Mouse (Mus musculus) bone marrow, adult 2 months (tissue): ENCODE data around the gene Degs1. TPM values are rescaled to one million over a fixed set of nuclear protein-coding genes. Genes with fewer than 3 reads are reported as not detected.
"Not testable (repeated sequence)": the region's sequence is repeated elsewhere in the genome, so short reads cannot be mapped to it uniquely, and the experiment has no call there.

Experiments
- H3K27ac ChIP-seq: fragments of 200-500 bp; 2 replicates; pipeline ENCODE4 v1.5.1; 2012; ENCODE audit warnings: low read depth, mild to moderate bottlenecking, control low read depth, inconsistent platforms, low read length; ENCODE audit not compliant: control insufficient read depth, poor library complexity, insufficient read depth
- H3K4me1 ChIP-seq: fragments of 200-500 bp; 2 replicates; pipeline ENCODE4 v1.6.1; 2011; ENCODE audit warnings: low read length; ENCODE audit not compliant: control insufficient read depth, insufficient read depth
- H3K4me3 ChIP-seq: fragments of 200-500 bp; replicated peaks from 2 replicates; pipeline ENCODE3; 2011; ENCODE audit warnings: mild to moderate bottlenecking, low read depth, low read length, control low read depth; ENCODE audit not compliant: control insufficient read depth
- CTCF ChIP-seq: fragments of 200-500 bp; IDR thresholded peaks from 2 replicates; pipeline ENCODE4 v1.5.1; 2011; ENCODE audit warnings: low read length, control low read depth; ENCODE audit not compliant: control insufficient read depth, insufficient read depth
- POLR2A ChIP-seq: fragments of 200-500 bp; IDR thresholded peaks from 2 replicates; pipeline ENCODE4 v1.6.1; 2011; ENCODE audit warnings: low read depth, mild to moderate bottlenecking, control low read depth, low read length, borderline replicate concordance; ENCODE audit not compliant: control insufficient read depth
- WGBS: fragments of 180-500 bp; shearing (Covaris S2); methylation state at CpG from one replicate; pipeline ENCODE4 v1.1.7; 2018; 5-methylcytosine and 5-hydroxymethylcytosine counted together
- polyA plus RNA-seq: library from polyadenylated mRNA; stranded (reverse); fragments of >200 nt; gene quantifications from 2 replicates; pipeline ENCODE4 v1.2.4, GENCODE M21; 2011; ENCODE audit warnings: low replicate concordance; ENCODE audit not compliant: missing spikeins, insufficient read depth, insufficient read length

The Degs1 gene
- polyA plus RNA-seq, 1 experiment, result 74.3 TPM

DNA sequence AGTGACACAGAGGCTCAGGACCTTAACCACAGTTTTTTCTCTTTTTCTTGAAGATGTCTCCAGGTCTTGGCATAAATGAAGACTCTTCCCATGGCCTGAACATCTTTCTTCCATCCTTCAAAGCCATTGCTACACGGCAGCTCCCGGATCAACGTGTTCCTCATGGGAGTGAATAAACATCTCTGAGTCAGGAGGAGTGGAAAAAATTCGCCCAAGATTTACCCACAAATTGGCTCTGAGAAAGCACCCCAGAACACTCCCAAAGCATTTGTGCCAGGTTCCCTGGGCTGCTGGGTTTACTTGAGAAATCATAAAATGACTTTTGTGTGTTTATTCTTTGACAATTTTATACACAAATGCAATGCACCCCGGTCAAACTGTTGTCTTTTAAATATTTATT, 20.3 kb upstream of the Degs1 start:
- H3K4me1 ChIP-seq, result no peaks in the 10 kb centered on the region
- 83% methylated on average over 5 of the region's 5 CpGs for WGBS
- H3K4me3 ChIP-seq, result no peak overlapping the region
- H3K27ac ChIP-seq, result no peak overlapping the region
- no peak for TF ChIP-seq CTCF
- no peak for TF ChIP-seq POLR2A

- no peaks in the 10 kb centered on the region for H3K4me1 ChIP-seq
- H3K27ac ChIP-seq, result no peak overlapping the region
- H3K4me3 ChIP-seq, result no peak overlapping the region
- TF ChIP-seq POLR2A (no peak), CTCF (no peak)
- WGBS, result 49% methylated on average over 6 of the region's 6 CpGs
Measured at GRCm38 (mm10) chr1:182302176-182302870, 19.7 kb upstream of the Degs1 start.

GRCm38 (mm10) chr1:182297821-182298220, 15.2 kb upstream of the Degs1 start:
- TF ChIP-seq CTCF (no peak), POLR2A (no peak)
- no peaks in the 10 kb centered on the region; the same call in 1 of the 2 replicates for H3K4me1 ChIP-seq
- 82% methylated on average over 5 of the region's 5 CpGs for WGBS

GRCm38 (mm10) chr1:182297246-182297645, 14.6 kb upstream of the Degs1 start:
- Histone ChIP-seq H3K4me3 (no peak overlapping the region), H3K27ac (no peak overlapping the region), H3K4me1 (no peaks in the 10 kb centered on the region; the same call in 1 of the 2 replicates)
- WGBS, result 87% methylated on average over 3 of the region's 3 CpGs
- TF ChIP-seq POLR2A, result no peak
- TF ChIP-seq CTCF, result no peak

More at GRCm38 (mm10) chr1:182297821-182298220, 15.2 kb upstream of the Degs1 start:
- H3K27ac ChIP-seq, result no peak overlapping the region
- no peak overlapping the region for H3K4me3 ChIP-seq

DNA sequence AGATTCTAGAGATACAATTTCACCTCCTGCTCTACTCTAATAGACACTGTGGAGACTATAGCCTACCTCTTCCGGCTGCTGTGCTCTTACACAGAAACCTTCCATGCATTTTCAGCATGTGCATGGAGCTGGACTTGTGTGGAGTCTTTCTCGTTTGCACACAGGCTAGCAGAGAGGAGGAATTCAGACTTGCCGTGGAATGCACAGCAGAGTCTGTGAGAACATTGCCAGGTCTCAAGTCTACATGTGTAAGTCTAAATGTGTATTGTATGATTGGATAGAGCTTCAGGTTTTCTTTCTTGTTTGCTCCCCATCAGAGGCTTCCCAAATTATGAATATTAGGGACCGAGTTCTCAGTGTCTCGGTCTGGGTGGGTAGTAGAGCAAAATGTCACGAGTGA, 14.2 kb upstream of the Degs1 start:
- WGBS, result 88% methylated on average over 6 of the region's 6 CpGs

DNA sequence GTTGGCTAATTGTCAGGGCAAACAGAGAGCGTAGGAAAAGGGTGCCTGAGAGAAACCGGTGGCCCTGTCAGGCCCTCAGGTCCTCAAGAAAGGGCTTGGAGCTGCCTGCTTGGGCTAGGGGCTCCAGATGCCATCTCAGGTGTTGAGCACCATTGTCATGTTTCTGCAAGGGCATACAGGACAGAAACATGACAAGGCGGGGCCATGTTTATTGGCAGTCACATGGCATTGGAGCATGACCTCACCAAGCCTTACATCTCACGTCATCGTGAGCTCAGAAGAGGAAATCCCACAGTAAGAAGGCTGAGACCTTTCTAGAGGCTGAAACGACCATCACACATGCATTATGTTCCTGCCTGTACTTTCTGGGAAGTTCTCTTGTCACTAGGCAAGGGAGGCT, 13.5 kb upstream of the Degs1 start:
- 81% methylated on average over 6 of the region's 6 CpGs for WGBS
- Histone ChIP-seq H3K4me1 (no peaks in the 10 kb centered on the region; the same call in 1 of the 2 replicates), H3K4me3 (no peak overlapping the region), H3K27ac (no peak overlapping the region)
- TF ChIP-seq CTCF, result no peak
- TF ChIP-seq POLR2A, result no peak

More for the DNA sequence above, 14.2 kb upstream of the Degs1 start:
- Histone ChIP-seq H3K4me1 (no peaks in the 10 kb centered on the region; the same call in 1 of the 2 replicates), H3K27ac (no peak overlapping the region), H3K4me3 (no peak overlapping the region)
- TF ChIP-seq POLR2A (no peak), CTCF (no peak)

- no peak overlapping the region for H3K27ac ChIP-seq
- WGBS, result 80% methylated on average over 4 of the region's 4 CpGs
- TF ChIP-seq CTCF, result no peak
- no peak for TF ChIP-seq POLR2A
- no peak overlapping the region for H3K4me3 ChIP-seq
- no peaks in the 10 kb centered on the region; the same call in 1 of the 2 replicates for H3K4me1 ChIP-seq
Measured at GRCm38 (mm10) chr1:182292291-182292690, 9.7 kb upstream of the Degs1 start.

DNA sequence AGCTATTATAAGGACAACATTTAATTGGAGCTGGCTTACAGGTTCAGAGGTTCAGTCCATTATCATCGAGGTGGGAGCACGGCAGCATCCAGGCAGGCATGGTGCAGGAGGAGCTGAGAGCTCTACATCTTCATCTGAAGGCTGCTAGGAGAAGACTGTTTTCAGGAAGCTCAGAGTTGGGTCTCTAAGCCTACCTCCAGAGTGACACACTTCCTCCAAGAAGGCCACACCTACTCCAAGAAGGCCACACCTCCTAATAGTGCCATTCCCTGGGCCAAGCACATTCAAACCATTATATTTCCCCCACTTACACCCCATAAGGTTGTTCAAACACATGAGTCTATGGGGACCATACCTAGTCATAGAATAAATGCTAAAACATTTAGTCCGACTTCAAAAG, 8.1 kb upstream of the Degs1 start:
- peak overlapping the region; percentile 34 for H3K4me3 ChIP-seq
- WGBS, result 79% methylated on average over 3 of the region's 3 CpGs
- not testable (repeated sequence) for H3K4me1 ChIP-seq, H3K27ac ChIP-seq

DNA sequence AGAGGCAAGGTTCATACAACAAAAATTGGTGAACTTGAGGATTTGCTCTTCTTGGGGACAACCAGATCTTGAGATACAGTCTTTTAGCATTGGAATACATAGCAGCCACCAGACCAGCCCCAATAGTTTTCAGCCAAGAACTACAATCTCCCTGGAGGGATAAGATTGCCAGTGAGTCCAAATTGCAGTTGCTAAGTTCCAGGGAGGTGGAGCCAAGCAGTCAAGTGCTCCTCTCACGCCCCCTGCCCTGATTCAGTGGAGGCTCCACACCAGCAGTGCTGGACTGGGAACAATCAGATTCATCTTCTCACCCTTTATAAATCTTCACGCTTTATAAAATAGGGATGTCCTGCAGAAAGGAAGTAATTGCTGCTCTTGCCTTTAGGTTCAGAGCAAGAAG, 7.2 kb upstream of the Degs1 start:
- Histone ChIP-seq H3K4me1 (no peaks in the 10 kb centered on the region; the same call in 1 of the 2 replicates), H3K27ac (0 out of 2 replicates have a peak overlapping the region, but pooled peaks have one; percentile 14), H3K4me3 (peak overlapping the region; percentile 41)
- TF ChIP-seq CTCF, result no peak
- no peak for TF ChIP-seq POLR2A
- WGBS, result 75% methylated on average over 2 of the region's 2 CpGs
